In the genomic region with DNA sequence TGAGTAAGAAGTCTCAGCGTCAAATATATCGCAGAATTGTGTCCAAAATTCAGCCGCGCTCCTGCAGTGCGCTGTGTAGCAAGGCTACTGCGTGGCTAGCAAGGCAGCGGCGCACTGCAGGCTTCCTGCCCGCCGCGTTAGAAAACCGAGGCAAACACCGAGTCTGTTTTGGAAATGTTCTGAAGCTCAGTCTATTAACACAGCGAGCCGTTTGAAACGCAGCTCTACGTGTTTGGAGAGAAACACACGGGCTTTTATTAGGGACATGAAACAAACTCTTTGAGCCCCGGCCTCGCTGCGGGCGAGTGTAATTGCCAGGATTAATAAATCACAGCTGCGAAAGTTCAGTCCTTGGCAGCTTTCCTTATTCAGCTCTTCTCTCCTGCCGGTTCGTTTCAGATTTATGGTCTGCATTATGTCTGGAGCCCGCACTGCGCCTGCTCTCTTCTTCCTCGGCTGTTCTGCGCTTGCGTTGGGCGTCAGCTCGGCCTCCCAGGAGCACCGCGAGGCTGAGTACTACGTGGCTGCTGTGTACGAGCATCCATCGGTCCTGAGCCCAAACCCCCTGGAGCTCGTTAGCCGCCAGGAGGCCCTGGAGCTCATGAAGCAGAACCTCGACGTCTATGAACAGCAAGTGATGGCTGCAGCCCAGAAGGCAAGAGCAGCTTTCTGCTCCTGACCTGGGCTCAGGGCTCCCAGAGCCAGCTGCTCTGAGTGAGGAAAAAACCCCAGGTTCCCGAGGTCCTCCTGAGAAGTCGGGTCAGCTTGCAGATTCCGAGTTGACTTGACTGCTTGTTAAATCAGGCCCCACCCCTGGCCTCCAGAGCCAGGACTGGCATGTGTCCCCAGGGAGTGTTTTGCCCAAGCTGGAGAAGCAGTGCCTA, we compare ENCODE assay signal across 8 mouse cellular contexts. TPM values are rescaled to one million over a fixed set of nuclear protein-coding genes. Genes with fewer than 3 reads are reported as not detected.
A peak's percentile ranks its signal among the peaks of the same experiment; 100 is the strongest.
DNase-seq lines count a peak whose midpoint lies in the region; ATAC-seq and TF ChIP-seq lines count a peak whose summit lies in the region.

No protein-coding gene starts in this region.

- ATAC-seq in forebrain, embryonic 15.5 days (replicated peaks): peak; percentile 93
- ATAC-seq in liver, embryonic 14.5 days (ENCODE audit: insufficient read depth): peak; percentile 67; the same call in 1 of the 2 replicates
- ATAC-seq in neural tube, embryonic 11.5 days (ENCODE audit: insufficient read depth, low FRiP score, low TSS enrichment): peak; percentile 92
- ATAC-seq in stomach, postnatal 0 days (ENCODE audit: low FRiP score, low TSS enrichment): peak; percentile 89

- peaks cover 3% of the 10 kb centered on the region; the same call in 1 of the 2 replicates for H3K36me3 ChIP-seq in forebrain, embryonic 15.5 days
- no peaks in the 10 kb centered on the region for H3K36me3 ChIP-seq in liver, embryonic 14.5 days (replicated peaks; ENCODE audit: control insufficient read depth, insufficient read depth, low read depth)
- H3K36me3 ChIP-seq in neural tube, embryonic 11.5 days (ENCODE audit: control insufficient read depth, insufficient read depth, low read length): no peaks in the 10 kb centered on the region
- H3K36me3 ChIP-seq in stomach, postnatal 0 days (ENCODE audit: control insufficient read depth, insufficient read depth, low read length): no peaks in the 10 kb centered on the region

- peak overlapping the region; percentile 41 for H3K4me3 ChIP-seq in forebrain, embryonic 15.5 days
- peak overlapping the region; percentile 47 to 48 for H3K4me3 ChIP-seq in liver, embryonic 14.5 days (ENCODE audit: insufficient read depth in 1 of 2, low read depth in 2 of 2, low read length in 2 of 2)
- H3K4me3 ChIP-seq in neural tube, embryonic 11.5 days (ENCODE audit: low read depth, low read length): peak overlapping the region; percentile 26
- peak overlapping the region; percentile 40 for H3K4me3 ChIP-seq in stomach, postnatal 0 days (ENCODE audit: low read depth, low read length)

- H3K27ac ChIP-seq in forebrain, embryonic 15.5 days (replicated peaks): peak overlapping the region; percentile 98
- H3K27ac ChIP-seq in liver, embryonic 14.5 days: no peak overlapping the region
- H3K27ac ChIP-seq in neural tube, embryonic 11.5 days (ENCODE audit: low read depth, low read length): peak overlapping the region; percentile 100
- peak overlapping the region; percentile 99 for H3K27ac ChIP-seq in stomach, postnatal 0 days (replicated peaks)

- peak overlapping the region; percentile 50 for H3K9ac ChIP-seq in forebrain, embryonic 15.5 days (replicated peaks)
- H3K9ac ChIP-seq in liver, embryonic 14.5 days (replicated peaks): no peak overlapping the region
- H3K9ac ChIP-seq in neural tube, embryonic 11.5 days (ENCODE audit: low read length): peak overlapping the region; percentile 67
- H3K9ac ChIP-seq in stomach, postnatal 0 days (ENCODE audit: low read length): peak overlapping the region; percentile 61

- H3K4me2 ChIP-seq in forebrain, embryonic 15.5 days (replicated peaks): peak overlapping the region; percentile 64
- peak overlapping the region; percentile 65 for H3K4me2 ChIP-seq in liver, embryonic 14.5 days (ENCODE audit: low read depth)
- peak overlapping the region; percentile 58 for H3K4me2 ChIP-seq in neural tube, embryonic 11.5 days (ENCODE audit: low read depth)
- H3K4me2 ChIP-seq in stomach, postnatal 0 days (replicated peaks; ENCODE audit: low read depth): peak overlapping the region; percentile 69

- no peak for TF ChIP-seq EP300 in liver, embryonic 14.5 days (IDR thresholded peaks at IDR 0.05; ENCODE audit: low read depth)
- TF ChIP-seq EP300 in stomach, postnatal 0 days (optimal IDR thresholded peaks at IDR 0.05): no peak

- no peaks in the 10 kb centered on the region for H3K9me3 ChIP-seq in forebrain, embryonic 15.5 days
- H3K9me3 ChIP-seq in liver, embryonic 14.5 days (ENCODE audit: control insufficient read depth, low read length): no peaks in the 10 kb centered on the region
- no peaks in the 10 kb centered on the region for H3K9me3 ChIP-seq in neural tube, embryonic 11.5 days (ENCODE audit: control insufficient read depth, low read length)
- no peaks in the 10 kb centered on the region for H3K9me3 ChIP-seq in stomach, postnatal 0 days (ENCODE audit: control insufficient read depth, low read length)

- 0 out of 2 replicates have a peak, but pooled peaks have one; percentile 25 for TF ChIP-seq CTCF in liver, embryonic 14.5 days (IDR thresholded peaks at IDR 0.05; ENCODE audit: low read depth)
- peak; percentile 58 for TF ChIP-seq CTCF in stomach, postnatal 0 days (IDR thresholded peaks at IDR 0.05; ENCODE audit: low read depth)

- no peaks in the 10 kb centered on the region for H3K27me3 ChIP-seq in forebrain, embryonic 15.5 days
- H3K27me3 ChIP-seq in liver, embryonic 14.5 days (ENCODE audit: control insufficient read depth, insufficient read depth, low read length): no peaks in the 10 kb centered on the region
- H3K27me3 ChIP-seq in neural tube, embryonic 11.5 days (ENCODE audit: control insufficient read depth, insufficient read depth, low read length): no peaks in the 10 kb centered on the region
- H3K27me3 ChIP-seq in stomach, postnatal 0 days (ENCODE audit: control insufficient read depth, insufficient read depth, low read length): no peaks in the 10 kb centered on the region

- DNase-seq in CD8-positive naive resting alpha-beta T cell, adult 2 months (ENCODE audit: low read depth in 2 of 2, low spot score in 2 of 2): peak; percentile 65 to 70
- peak; percentile 88 for DNase-seq in cerebellum, adult 11-12 months
- DNase-seq in heart, postnatal 14 days: peak; percentile 82 to 83
- peak; percentile 87 to 92 for DNase-seq in kidney, postnatal 4 days
- no peak for DNase-seq in liver, embryonic 14.5 days (ENCODE audit: low read depth in 3 of 3, low spot score in 3 of 3)
- peak; percentile 91 for DNase-seq in neural tube, embryonic 11.5 days (ENCODE audit: low spot score)
- DNase-seq in stomach, postnatal 0 days (ENCODE audit: low spot score): peak; percentile 81

- intact Hi-C loops in heart, postnatal 14 days (cut with DNase I): loop anchor here (5.0 kb wide), 2 partner anchors 35 to 370 kb away; no protein-coding TSS in a partner anchor

- WGBS in forebrain, embryonic 15.5 days: 1% methylated on average over 44 of the region's 44 CpGs
- WGBS in liver, embryonic 14.5 days (ENCODE audit: insufficient replicate concordance): 8% methylated on average over 44 of the region's 44 CpGs
- 2% methylated on average over 44 of the region's 44 CpGs for WGBS in neural tube, embryonic 11.5 days
- WGBS in stomach, postnatal 0 days: 4% methylated on average over 44 of the region's 44 CpGs

- H3K4me1 ChIP-seq in forebrain, embryonic 15.5 days: peaks cover 64% of the 10 kb centered on the region
- peaks cover 0 to 34% of the 10 kb centered on the region in 2 experiments for H3K4me1 ChIP-seq in liver, embryonic 14.5 days (replicated peaks; ENCODE audit: control insufficient read depth in 2 of 2, insufficient read depth in 2 of 2, low read length in 1 of 2)
- H3K4me1 ChIP-seq in neural tube, embryonic 11.5 days (ENCODE audit: control insufficient read depth, insufficient read depth, low read length): peaks cover 26% of the 10 kb centered on the region
- H3K4me1 ChIP-seq in stomach, postnatal 0 days (replicated peaks; ENCODE audit: control insufficient read depth, insufficient read depth): peaks cover 27% of the 10 kb centered on the region

RNA-seq across cellular contexts. Expression of a gene that starts 20.8 kb away (rescaled TPM):
- 5.9 and 9.3 TPM in 2 replicates for polyA plus RNA-seq in forebrain, embryonic 15.5 days (2015; fragmentation: Nextera tagmentation; extraction: Ambion mirVana)
- total RNA-seq in heart, postnatal 14 days (2021): 10 to 100 TPM in 1 of 2 experiments, 1 to 10 TPM in 1; 8.8 to 13.1 TPM
- polyA plus RNA-seq in liver, embryonic 14.5 days (2012; rRNA removed): 3.5 and 7.4 TPM in 2 replicates
- 10.7 and 13.3 TPM in 2 replicates for polyA plus RNA-seq in liver, embryonic 14.5 days (2014; fragmentation: Nextera tagmentation; extraction: Ambion mirVana)
- polyA plus RNA-seq in neural tube, embryonic 11.5 days (2014; fragmentation: Nextera tagmentation; extraction: Ambion mirVana): 6.7 and 8.2 TPM in 2 replicates
- polyA plus RNA-seq in stomach, postnatal 0 days (2015; fragmentation: Nextera tagmentation; extraction: Ambion mirVana): 10.9 TPM in 2 replicates

RNA-seq across cellular contexts. Expression of a gene that starts 21.1 kb away (rescaled TPM):
- polyA plus RNA-seq in forebrain, embryonic 15.5 days (2015; fragmentation: Nextera tagmentation; extraction: Ambion mirVana): 15.1 and 16.6 TPM in 2 replicates
- 10 to 100 TPM; 11.0 to 13.8 TPM for total RNA-seq in heart, postnatal 14 days (2021)
- polyA plus RNA-seq in liver, embryonic 14.5 days (2012; rRNA removed): 7.6 and 12.9 TPM in 2 replicates
- 8.8 and 8.9 TPM in 2 replicates for polyA plus RNA-seq in liver, embryonic 14.5 days (2014; fragmentation: Nextera tagmentation; extraction: Ambion mirVana)
- polyA plus RNA-seq in neural tube, embryonic 11.5 days (2014; fragmentation: Nextera tagmentation; extraction: Ambion mirVana): 14.5 and 16.0 TPM in 2 replicates
- 17.0 and 17.5 TPM in 2 replicates for polyA plus RNA-seq in stomach, postnatal 0 days (2015; fragmentation: Nextera tagmentation; extraction: Ambion mirVana)

RNA-seq across cellular contexts. Expression of a gene that starts 21.2 kb away (rescaled TPM):
- polyA plus RNA-seq in forebrain, embryonic 15.5 days (2015; fragmentation: Nextera tagmentation; extraction: Ambion mirVana): 0.37 and 0.78 TPM in 2 replicates
- 1 to 10 TPM in 1 of 2 experiments, under 1 TPM in 1; 0.85 to 1.2 TPM for total RNA-seq in heart, postnatal 14 days (2021)
- polyA plus RNA-seq in liver, embryonic 14.5 days (2012; rRNA removed): not detected in 2 replicates
- polyA plus RNA-seq in liver, embryonic 14.5 days (2014; fragmentation: Nextera tagmentation; extraction: Ambion mirVana): 0.65 and 2.3 TPM in 2 replicates
- polyA plus RNA-seq in neural tube, embryonic 11.5 days (2014; fragmentation: Nextera tagmentation; extraction: Ambion mirVana): 1.0 TPM in 1 of 2 replicates, not detected in the other
- polyA plus RNA-seq in stomach, postnatal 0 days (2015; fragmentation: Nextera tagmentation; extraction: Ambion mirVana): 0.52 and 1.1 TPM in 2 replicates

Comparison
In these comparisons a context has a peak if more than half of its experiments do, and no peak if none do; other contexts are left out.
1. DNase-seq: peak in CD8-positive naive resting alpha-beta T cell, adult 2 months (2 of 2), cerebellum, adult 11-12 months (single experiment), heart, postnatal 14 days (2 of 2), kidney, postnatal 4 days (2 of 2), neural tube, embryonic 11.5 days (single experiment) and stomach, postnatal 0 days (single experiment); none in liver, embryonic 14.5 days (0 of 3).
2. Peak in every context shown above with its lines, with median percentiles within 50 percentile points of each other: ATAC-seq, H3K4me2 ChIP-seq and H3K4me3 ChIP-seq.